Mouse (Mus musculus): Measurements from ENCODE around the gene Sertad4. TPM values are rescaled to one million over a fixed set of nuclear protein-coding genes. Genes with fewer than 3 reads are reported as not detected.
A peak's percentile ranks its signal among the peaks of the same experiment; 100 is the strongest.

The Sertad4 gene
- polyA plus RNA-seq, 1 experiment, result not detected

GRCm38 (mm10) chr1:192872841-192873240, 17.3 kb upstream of the Sertad4 start:
- no peak for TF ChIP-seq CTCF (IDR thresholded peaks at IDR 0.05; ENCODE audit: low read depth, low read length)
- TF ChIP-seq POLR2A (IDR thresholded peaks at IDR 0.05; ENCODE audit: borderline replicate concordance, low read depth, low read length), result no peak
- Histone ChIP-seq H3K27ac (ENCODE audit: insufficient read depth, low read depth, low read length) (no peak overlapping the region), H3K4me1 (ENCODE audit: control insufficient read depth, insufficient read depth, low read length) (peaks cover 2% of the 10 kb centered on the region; the same call in 1 of the 2 replicates), H3K4me3 (ENCODE audit: insufficient read depth, low read length) (no peak overlapping the region)

- Histone ChIP-seq H3K27ac (ENCODE audit: insufficient read depth, low read depth, low read length) (no peak overlapping the region), H3K4me1 (ENCODE audit: control insufficient read depth, insufficient read depth, low read length) (peaks cover 2% of the 10 kb centered on the region; the same call in 1 of the 2 replicates), H3K4me3 (ENCODE audit: insufficient read depth, low read length) (no peak overlapping the region)
- no peak for TF ChIP-seq POLR2A (IDR thresholded peaks at IDR 0.05; ENCODE audit: borderline replicate concordance, low read depth, low read length)
- no peak for TF ChIP-seq CTCF (IDR thresholded peaks at IDR 0.05; ENCODE audit: low read depth, low read length)
Observed at GRCm38 (mm10) chr1:192869761-192870160, 14.2 kb upstream of the Sertad4 start.

GRCm38 (mm10) chr1:192864440-192864839, 8.9 kb upstream of the Sertad4 start:
- Histone ChIP-seq H3K4me3 (ENCODE audit: insufficient read depth, low read length) (no peak overlapping the region), H3K27ac (ENCODE audit: insufficient read depth, low read depth, low read length) (no peak overlapping the region), H3K4me1 (ENCODE audit: control insufficient read depth, insufficient read depth, low read length) (peaks cover 2% of the 10 kb centered on the region; the same call in 1 of the 2 replicates)
- TF ChIP-seq CTCF (IDR thresholded peaks at IDR 0.05; ENCODE audit: low read depth, low read length) (no peak), POLR2A (IDR thresholded peaks at IDR 0.05; ENCODE audit: borderline replicate concordance, low read depth, low read length) (no peak)

GRCm38 (mm10) chr1:192861305-192861960, 5.9 kb upstream of the Sertad4 start:
- no peak for TF ChIP-seq CTCF (IDR thresholded peaks at IDR 0.05; ENCODE audit: low read depth, low read length)
- TF ChIP-seq POLR2A (IDR thresholded peaks at IDR 0.05; ENCODE audit: borderline replicate concordance, low read depth, low read length), result no peak
- no peak overlapping the region for H3K4me3 ChIP-seq (ENCODE audit: insufficient read depth, low read length)
- H3K4me1 ChIP-seq (ENCODE audit: control insufficient read depth, insufficient read depth, low read length), result no peaks in the 10 kb centered on the region
- no peak overlapping the region for H3K27ac ChIP-seq (ENCODE audit: insufficient read depth, low read depth, low read length)

- no peak overlapping the region for H3K27ac ChIP-seq (ENCODE audit: insufficient read depth, low read depth, low read length)
- TF ChIP-seq POLR2A (IDR thresholded peaks at IDR 0.05; ENCODE audit: borderline replicate concordance, low read depth, low read length) (no peak), CTCF (IDR thresholded peaks at IDR 0.05; ENCODE audit: low read depth, low read length) (no peak)
- no peaks in the 10 kb centered on the region for H3K4me1 ChIP-seq (ENCODE audit: control insufficient read depth, insufficient read depth, low read length)
- no peak overlapping the region for H3K4me3 ChIP-seq (ENCODE audit: insufficient read depth, low read length)
Observed at GRCm38 (mm10) chr1:192860273-192860672, 4.7 kb upstream of the Sertad4 start.

- Histone ChIP-seq H3K27ac (ENCODE audit: insufficient read depth, low read depth, low read length) (no peak overlapping the region), H3K4me3 (ENCODE audit: insufficient read depth, low read length) (no peak overlapping the region), H3K4me1 (ENCODE audit: control insufficient read depth, insufficient read depth, low read length) (no peaks in the 10 kb centered on the region)
- no peak for TF ChIP-seq CTCF (IDR thresholded peaks at IDR 0.05; ENCODE audit: low read depth, low read length)
- no peak for TF ChIP-seq POLR2A (IDR thresholded peaks at IDR 0.05; ENCODE audit: borderline replicate concordance, low read depth, low read length)
Observed at GRCm38 (mm10) chr1:192857582-192857981, 2.0 kb upstream of the Sertad4 start.

- Histone ChIP-seq H3K4me3 (ENCODE audit: insufficient read depth, low read length) (no peak overlapping the region), H3K27ac (ENCODE audit: insufficient read depth, low read depth, low read length) (no peak overlapping the region), H3K4me1 (ENCODE audit: control insufficient read depth, insufficient read depth, low read length) (no peaks in the 10 kb centered on the region)
- TF ChIP-seq POLR2A (IDR thresholded peaks at IDR 0.05; ENCODE audit: borderline replicate concordance, low read depth, low read length) (no peak), CTCF (IDR thresholded peaks at IDR 0.05; ENCODE audit: low read depth, low read length) (no peak)
Observed at GRCm38 (mm10) chr1:192856931-192857330, 1.4 kb upstream of the Sertad4 start.

- Histone ChIP-seq H3K4me3 (ENCODE audit: insufficient read depth, low read length) (no peak overlapping the region), H3K4me1 (ENCODE audit: control insufficient read depth, insufficient read depth, low read length) (no peaks in the 10 kb centered on the region), H3K27ac (ENCODE audit: insufficient read depth, low read depth, low read length) (no peak overlapping the region)
- TF ChIP-seq POLR2A (IDR thresholded peaks at IDR 0.05; ENCODE audit: borderline replicate concordance, low read depth, low read length), result no peak
- TF ChIP-seq CTCF (IDR thresholded peaks at IDR 0.05; ENCODE audit: low read depth, low read length), result no peak
Observed at GRCm38 (mm10) chr1:192856411-192856810, 855 bp upstream of the Sertad4 start.

GRCm38 (mm10) chr1:192854819-192855271, 711 bp downstream of the Sertad4 start:
- H3K4me3 ChIP-seq (ENCODE audit: insufficient read depth, low read length), result peak overlapping the region; percentile 50
- no peak overlapping the region for H3K27ac ChIP-seq (ENCODE audit: insufficient read depth, low read depth, low read length)
- TF ChIP-seq POLR2A (IDR thresholded peaks at IDR 0.05; ENCODE audit: borderline replicate concordance, low read depth, low read length) (no peak), CTCF (IDR thresholded peaks at IDR 0.05; ENCODE audit: low read depth, low read length) (no peak)

GRCm38 (mm10) chr1:192853988-192854818, 1.4 kb downstream of the Sertad4 start:
- TF ChIP-seq CTCF (IDR thresholded peaks at IDR 0.05; ENCODE audit: low read depth, low read length) (no peak), POLR2A (IDR thresholded peaks at IDR 0.05; ENCODE audit: borderline replicate concordance, low read depth, low read length) (no peak)
- 0 out of 2 replicates have a peak, but pooled peaks cover 2% of the 10 kb centered on the region for H3K4me1 ChIP-seq (ENCODE audit: control insufficient read depth, insufficient read depth, low read length)
- no peak overlapping the region; the same call in 1 of the 2 replicates for H3K4me3 ChIP-seq (ENCODE audit: insufficient read depth, low read length)
- H3K27ac ChIP-seq (ENCODE audit: insufficient read depth, low read depth, low read length), result no peak overlapping the region

More at GRCm38 (mm10) chr1:192854819-192855271, 711 bp downstream of the Sertad4 start:
- H3K4me1 ChIP-seq (ENCODE audit: control insufficient read depth, insufficient read depth, low read length), result 0 out of 2 replicates have a peak, but pooled peaks cover 1% of the 10 kb centered on the region

Data from bone marrow macrophage, adult 2 months (primary cell).